Mouse (Mus musculus): ENCODE results near the gene H1foo.

Gene H1foo

GRCm38 (mm10) chr6:115985622-115986021 is 40.9 kb downstream of the H1foo start:
- no peak for DNase-seq (ENCODE audit: inconsistent ontology term)

DNA sequence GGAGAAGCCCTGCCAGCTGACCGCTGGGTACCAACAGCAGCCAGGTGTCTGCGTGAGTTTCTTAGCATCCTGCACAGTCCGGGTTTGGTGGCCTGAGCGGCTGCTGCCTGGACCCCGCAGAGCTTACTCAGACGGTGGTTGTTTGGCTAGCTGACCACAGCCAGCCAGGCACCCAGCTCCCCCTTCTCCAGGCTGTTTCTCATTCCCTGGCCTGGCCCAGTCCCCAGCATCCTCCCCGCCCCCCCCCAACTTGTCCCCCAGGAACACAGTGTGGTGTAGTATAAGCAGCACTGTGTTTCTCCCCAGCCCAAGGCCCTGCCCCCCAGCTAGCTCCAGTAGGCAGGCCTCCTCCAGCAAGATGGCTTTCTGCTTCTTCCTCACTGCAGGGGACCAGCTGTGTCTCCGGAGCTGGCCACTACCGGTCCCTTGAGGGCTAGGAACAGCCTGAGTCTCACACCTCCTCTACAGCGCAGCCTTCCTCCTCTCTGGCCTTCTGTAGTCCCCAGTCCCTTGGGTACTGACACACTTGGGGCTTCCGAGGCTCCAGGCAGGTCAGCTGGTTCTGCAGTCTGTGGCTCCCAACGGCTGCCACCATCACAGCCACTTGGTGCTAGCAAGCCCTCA is 41.8 kb downstream of the H1foo start:
- DNase-seq (ENCODE audit: inconsistent ontology term): no peak

DNA sequence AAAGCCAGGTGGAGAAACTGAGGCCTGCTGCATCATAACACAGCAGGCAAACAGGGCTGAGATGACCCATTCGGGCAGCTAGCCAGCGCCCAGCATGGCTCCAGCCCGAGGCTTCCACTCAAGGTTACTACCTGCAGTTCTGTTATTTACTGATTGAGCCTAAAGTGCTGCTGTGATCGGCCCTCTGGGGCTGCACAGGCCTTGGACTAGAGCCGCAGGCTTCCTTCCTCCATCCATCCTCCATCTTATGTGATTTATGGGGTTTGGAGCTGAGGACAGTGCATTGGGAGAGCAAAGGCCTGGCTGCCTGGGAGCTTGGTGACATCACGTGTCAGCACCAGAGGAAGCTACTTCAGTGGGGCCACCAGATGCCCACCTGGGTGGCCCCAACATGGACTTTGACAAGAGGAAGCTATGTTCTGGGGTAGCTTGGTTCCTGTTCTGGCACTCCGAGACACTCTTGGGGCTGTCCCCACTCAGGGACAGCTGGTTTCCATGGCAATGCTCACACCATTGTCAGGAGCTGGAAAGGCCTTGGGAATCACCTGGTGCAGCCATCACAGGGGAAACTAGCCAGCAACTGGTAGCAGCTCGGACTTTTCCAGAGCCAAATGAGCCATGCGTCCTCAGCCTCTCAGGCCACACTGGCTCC is 42.5 kb downstream of the H1foo start:
- DNase-seq (ENCODE audit: inconsistent ontology term): no peak

GRCm38 (mm10) chr6:115989032-115989431 is 44.3 kb downstream of the H1foo start:
- peak; percentile 65 for DNase-seq (ENCODE audit: inconsistent ontology term)

GRCm38 (mm10) chr6:115989607-115990006 is 44.9 kb downstream of the H1foo start:
- no peak for DNase-seq (ENCODE audit: inconsistent ontology term)

DNA sequence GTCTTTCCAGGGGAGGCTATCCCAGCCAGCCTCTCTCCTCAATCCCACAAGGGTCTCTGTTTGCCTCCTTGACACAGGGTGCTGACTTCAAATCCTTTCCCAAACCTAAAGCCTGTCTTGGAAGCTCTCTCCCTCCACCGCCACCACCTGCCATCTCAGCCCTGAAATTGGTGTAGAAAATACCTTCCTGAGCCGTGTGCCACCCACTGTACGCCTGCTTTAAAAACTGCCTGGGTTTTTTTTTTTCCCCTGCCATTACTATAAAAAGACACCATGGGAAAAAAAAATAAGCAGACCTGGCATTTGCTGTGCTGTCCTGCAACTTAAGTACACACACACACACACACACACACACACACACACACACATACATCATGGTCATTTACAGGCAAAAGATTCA is 45.3 kb downstream of the H1foo start:
- DNase-seq (ENCODE audit: inconsistent ontology term): no peak

DNA sequence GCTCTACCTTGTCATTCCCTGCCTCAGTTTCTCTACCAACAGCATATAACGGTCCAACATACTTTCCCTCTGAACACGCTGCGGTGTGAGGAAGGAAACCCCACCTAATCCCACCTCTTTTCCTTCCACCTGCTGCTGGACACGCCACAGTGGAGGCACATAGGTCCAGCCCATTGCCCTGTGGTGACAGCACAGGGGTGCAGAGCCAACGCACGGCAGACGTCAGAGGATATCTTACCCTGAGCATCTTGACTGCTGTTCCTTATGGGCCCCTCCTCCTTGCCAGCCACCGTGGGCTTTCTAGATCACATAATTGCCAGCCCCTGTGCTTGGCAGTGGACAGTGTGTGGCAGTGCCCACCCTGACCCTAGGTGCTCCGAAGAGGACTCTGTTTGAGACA is 45.7 kb downstream of the H1foo start:
- DNase-seq (ENCODE audit: inconsistent ontology term): no peak

DNA sequence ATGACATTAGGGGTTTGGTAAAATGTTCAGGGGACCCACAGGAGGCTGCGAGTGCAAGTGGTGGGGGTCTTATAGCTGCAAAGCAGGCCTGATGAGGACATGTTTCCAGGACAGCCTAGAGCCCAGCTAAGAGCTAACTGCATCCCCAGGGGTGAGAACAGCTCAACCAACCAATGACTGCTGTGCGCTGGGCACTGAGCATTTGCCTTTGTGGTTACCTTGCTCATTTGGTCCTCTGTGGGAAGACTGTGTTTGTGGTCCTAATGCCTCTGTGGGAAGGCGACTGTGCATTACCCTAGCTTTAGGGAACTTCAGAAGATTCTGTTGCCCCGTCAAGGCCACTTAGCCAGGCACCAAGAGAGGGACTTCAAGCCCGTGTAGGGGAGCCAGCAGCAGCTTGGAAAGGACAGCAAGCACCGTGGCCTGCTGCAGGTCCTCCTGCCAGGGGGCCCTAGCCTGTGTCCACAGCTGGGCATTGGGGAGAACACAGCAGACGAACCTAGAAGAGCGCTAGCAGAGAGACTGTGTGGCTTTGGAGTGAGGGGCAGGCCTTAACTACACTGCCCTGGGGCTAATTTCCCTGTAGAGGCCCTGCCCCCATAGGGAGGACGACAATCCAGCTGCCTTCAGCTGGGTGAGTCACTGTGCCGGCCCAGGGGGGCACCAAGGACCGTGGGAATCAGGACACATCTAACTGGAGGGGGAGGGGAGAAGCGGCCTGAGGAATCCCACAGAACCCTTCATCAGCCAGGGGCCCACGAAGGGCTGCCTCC is 46.6 kb downstream of the H1foo start:
- peak; percentile 96 for DNase-seq (ENCODE audit: inconsistent ontology term)

DNA sequence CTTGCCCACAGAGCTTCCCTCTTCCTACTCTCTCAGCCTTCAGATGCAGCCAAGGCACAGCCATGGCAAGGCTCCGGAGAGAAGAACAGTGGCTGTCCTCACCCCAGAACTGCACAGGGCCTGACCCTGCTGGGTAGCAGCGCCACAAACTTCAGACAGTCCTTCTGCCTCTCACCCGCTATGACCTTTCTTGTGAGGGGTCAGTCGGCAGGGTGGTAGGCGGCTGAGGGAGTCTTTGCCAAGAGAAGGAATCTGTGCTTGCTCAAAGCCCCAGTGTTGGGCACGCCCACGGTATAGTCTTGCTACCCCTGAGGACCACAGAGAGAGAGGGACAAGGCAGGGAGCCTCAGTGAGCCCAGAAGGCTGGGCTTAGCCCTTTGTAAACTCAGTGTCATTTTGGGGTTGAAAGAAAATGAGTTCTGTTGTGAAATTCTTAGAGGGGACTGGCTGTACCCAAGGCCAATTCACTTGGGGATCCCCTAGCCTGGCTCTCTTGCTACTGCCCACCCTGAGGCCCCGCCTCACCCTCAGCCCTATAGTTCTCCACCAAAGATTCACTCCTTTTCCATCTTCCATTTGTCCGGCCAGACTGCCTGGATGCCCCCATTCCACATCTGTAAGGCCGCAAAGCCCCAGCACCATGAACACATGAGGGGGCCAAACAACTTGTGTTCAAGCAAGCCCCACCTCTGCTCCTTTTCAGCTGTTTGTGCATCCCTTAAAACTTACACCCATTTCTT is 47.3 kb downstream of the H1foo start:
- DNase-seq (ENCODE audit: inconsistent ontology term): no peak

DNA sequence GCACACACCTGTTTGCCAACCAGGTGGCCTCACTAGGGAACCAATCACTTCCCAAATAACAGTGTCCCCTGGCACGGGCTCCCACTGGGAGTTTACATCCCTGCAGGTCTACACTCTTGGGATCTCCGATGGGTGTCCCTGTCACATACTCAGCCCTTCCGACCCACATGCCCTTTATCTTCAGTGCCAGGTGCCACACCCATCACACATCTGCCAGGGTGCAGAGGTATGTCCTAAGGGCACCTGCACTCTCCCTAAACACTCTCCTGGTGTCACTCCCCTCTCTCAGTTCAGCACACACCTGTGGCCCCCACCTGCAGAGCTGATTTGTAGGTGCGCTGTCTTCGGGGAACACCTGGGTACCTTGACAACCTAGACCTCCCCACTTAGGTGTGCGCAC is 48.2 kb downstream of the H1foo start:
- no peak for DNase-seq (ENCODE audit: inconsistent ontology term)

- DNase-seq (ENCODE audit: inconsistent ontology term): peak; percentile 69
Observed at GRCm38 (mm10) chr6:115993463-115994145, 48.9 kb downstream of the H1foo start.

DNA sequence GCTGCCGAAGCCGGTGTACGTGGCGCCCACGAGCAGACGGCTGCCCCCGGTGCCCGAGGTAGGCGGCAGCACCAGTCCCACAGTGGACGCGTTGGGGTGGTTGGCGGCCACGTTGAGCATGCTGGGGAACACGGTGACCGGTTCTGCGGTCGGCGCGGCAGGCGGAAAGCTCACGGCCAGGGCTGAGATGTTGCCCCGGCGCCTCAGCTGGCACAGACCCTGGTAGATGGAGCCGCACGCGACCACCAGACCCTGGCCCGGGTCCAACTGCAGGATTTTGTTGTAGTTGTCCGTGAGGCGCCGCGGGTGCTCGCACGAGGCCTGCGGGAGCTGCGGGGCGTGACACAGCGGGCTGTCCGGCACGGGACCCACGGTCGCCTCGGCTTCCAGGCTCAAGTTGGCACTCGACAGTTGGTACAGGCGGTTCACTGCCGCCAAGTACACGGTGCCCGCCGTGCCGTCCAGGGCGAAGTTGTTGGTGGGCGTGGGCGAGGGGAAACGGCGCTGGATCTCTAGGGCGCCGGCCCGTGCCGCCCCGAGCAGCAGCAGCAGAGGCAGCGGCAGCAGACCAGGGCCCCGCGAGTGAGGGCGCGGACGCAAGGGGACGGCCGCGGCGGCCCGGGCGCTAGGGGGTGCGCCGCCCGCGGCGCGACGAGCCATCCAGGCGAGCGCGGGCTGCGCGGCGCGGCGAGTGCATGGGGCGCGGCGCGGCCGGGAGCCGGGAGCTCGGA is 49.6 kb downstream of the H1foo start:
- DNase-seq (ENCODE audit: inconsistent ontology term): peak; percentile 52

DNA sequence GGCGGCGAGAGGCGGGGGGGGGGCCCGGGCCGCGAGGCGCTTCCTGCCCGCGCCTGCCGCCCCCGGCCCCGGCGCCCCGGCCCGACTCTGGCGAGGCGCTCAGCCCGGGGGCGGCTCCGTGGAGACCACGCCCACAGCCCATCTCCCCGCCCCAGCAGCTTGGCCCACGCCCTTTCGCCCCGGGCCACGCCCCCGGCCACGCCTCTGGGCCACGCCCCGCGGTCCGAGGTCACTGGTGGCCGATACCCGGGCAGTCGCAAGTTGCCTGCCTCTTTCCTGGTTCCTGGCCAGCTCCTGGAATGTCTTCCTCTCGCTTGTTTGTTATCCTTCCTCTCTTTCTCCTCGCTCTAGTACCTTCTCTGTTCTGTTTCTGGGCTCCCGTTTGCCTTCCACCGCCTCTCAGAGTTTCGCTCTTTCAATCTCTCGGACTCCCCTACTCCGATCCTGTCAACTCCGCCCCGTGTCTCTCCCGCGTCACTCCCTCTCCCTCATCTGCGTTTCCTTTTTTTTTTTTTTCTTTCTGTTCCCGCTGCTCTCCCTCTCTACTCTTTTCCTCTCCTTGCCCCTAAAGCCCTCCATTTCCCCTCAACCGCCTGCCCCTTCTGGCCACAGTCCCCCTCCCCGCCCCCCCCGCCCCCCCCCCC is 50.3 kb downstream of the H1foo start, which contains the start of gene Plxnd1:
Plxnd1 (minus strand) TSS at position 129 of the 644 bp plus-strand sequence.
- DNase-seq (ENCODE audit: inconsistent ontology term): peak; percentile 97

DNA sequence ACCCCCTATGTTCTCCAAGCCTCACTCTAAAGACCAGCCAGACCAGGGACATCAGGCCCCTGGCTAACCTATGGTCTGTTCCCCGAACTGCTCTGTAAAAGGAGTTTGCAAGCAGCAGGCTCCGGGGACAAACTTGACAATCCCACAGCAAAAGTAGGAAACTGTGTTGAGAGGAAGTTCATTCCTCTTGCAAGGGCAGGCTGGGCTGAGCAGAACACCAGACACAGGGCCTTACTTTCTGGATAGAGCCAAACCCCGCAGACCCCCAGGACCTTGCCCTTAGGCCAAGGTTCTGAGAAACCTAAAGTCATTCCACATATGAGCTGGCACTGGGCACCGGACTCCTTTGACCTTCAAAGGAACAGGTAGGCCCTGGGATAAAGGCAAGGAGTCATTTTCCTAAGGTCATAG is 50.8 kb downstream of the H1foo start:
- no peak for DNase-seq (ENCODE audit: inconsistent ontology term)

DNA sequence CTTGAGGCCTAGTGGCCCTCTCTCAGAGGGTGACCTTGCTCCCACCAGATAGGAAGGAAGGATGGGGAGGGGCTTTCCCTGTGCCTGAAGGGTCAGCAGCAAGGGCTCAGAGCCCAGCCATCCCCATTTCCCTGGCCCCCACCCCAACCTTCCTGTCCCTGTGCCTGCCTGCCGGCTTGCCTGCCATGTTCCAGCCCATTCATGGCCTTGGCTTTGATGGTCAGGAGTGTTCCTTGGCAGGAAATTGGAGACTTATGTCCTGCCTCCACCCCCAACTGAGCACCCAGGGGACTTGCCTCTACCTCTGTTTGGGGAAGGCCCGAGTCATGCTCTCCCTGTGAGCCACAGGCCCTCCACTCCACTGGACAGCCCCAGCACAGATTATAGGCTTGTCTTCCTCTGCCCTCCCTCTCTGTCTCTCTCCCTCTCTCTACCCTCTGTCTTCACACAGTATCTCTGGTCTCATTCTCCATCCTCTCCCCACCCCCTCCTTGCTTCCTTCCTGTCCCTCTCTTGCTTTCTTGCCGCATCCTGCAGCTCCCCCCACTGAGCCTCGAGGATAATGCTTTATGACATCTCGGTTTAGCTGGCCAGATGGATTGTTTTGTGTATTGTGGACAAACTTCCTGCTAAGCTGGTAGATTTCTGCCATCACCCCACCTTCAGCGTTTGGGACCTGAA is 51.6 kb downstream of the H1foo start:
- DNase-seq (ENCODE audit: inconsistent ontology term): peak; percentile 64

- DNase-seq (ENCODE audit: inconsistent ontology term): no peak
Observed at GRCm38 (mm10) chr6:115997726-115998311, 53.1 kb downstream of the H1foo start.

- peak; percentile 55 for DNase-seq (ENCODE audit: inconsistent ontology term)
Observed at GRCm38 (mm10) chr6:115998758-115999157, 54.0 kb downstream of the H1foo start.

DNA sequence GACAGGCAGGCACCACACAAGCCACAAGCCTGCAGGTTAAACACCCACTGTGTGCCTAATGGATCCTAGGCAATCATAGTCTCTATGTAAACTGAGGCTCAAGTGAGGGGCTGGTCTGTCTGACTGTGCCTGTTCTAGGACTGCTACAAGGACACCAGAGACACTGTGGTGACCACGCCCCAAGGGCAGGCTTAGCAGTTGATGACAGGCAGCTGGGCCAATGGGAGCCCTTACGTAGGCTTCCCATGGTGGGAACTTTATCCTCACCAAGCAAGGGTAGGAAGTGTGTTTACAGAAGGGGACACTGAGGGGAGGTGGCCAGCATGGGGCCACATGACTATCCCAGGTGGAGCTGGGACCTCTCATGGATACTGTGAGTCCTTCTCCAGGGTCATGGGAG is 54.5 kb downstream of the H1foo start:
- DNase-seq (ENCODE audit: inconsistent ontology term): no peak

Measured in Muller cell, postnatal 12 days (primary cell).